Mouse (Mus musculus): ENCODE results near the gene Smarca5. TPM values are rescaled to one million over a fixed set of nuclear protein-coding genes. Genes with fewer than 3 reads are reported as not detected.

Smarca5 gene
- polyA plus RNA-seq (2012; rRNA removed; ENCODE audit: low replicate concordance): 3.0 and 7.0 TPM in 2 replicates

DNA sequence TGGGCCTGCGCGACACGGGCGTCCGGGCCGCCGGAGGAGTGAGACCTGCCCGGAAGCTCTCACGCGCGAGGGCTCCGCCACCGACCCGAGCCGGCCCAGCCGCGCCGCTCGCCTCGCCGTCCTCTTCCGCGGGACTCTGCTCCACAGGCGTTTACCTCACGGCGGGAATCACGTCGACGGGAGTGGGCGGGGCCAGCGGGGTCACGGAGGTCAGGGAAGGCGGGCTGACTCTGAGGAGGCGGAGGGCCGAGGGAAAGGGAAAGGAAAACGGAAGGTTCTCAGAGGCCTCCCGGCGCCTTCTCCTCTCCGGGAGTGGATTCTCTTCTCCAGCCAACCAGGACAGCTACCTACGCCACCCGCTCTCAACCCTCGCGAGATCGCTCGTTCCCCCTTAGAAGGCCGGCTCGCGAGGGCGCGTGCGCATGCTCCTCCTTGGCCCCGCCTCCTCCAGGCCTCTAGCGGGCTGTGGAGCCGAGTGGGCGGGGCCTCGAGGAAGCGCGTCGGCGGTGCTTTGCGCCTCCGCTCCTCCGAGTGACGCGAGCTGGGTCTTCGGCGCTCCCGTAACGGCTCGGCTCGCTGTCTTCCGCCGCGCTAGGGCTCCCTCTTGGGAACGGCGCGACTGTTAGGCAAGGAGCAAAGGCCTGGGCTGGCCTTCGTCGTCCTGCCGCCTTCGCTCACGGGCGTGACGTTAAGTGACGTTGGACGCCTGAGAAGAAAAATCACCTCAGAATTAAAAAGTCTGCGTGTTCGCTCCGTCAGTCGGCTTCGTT lies at the start of gene Smarca5:
TSS of gene Smarca5 (minus strand) at position 343 of the 770 bp plus-strand sequence.

Other genes starting within 250 kb of the Smarca5 start
- 0.10 TPM in 1 of 2 replicates, not detected in the other for gene Gypa, start 245.7 kb downstream of the Smarca5 start, polyA plus RNA-seq (2012; rRNA removed; ENCODE audit: low replicate concordance)
- not detected in 2 replicates for gene Frem3, start 128.4 kb downstream of the Smarca5 start, polyA plus RNA-seq (2012; rRNA removed; ENCODE audit: low replicate concordance)
- 21.5 and 28.3 TPM in 2 replicates for gene Gab1, start 141.0 kb upstream of the Smarca5 start, polyA plus RNA-seq (2012; rRNA removed; ENCODE audit: low replicate concordance)